Mouse (Mus musculus) megakaryocyte-erythroid progenitor cell, adult 5 weeks (primary cell): Measurements from ENCODE around the gene Ppp1ca. TPM values are rescaled to one million over a fixed set of nuclear protein-coding genes. Genes with fewer than 3 reads are reported as not detected.

ENCODE experiments used
- polyA plus RNA-seq: library from polyadenylated mRNA; stranded (reverse); fragments of >175 nt; gene quantifications from 2 replicates; pipeline ENCODE4 v1.2.3, GENCODE M21; 2012

The Ppp1ca gene
- 614 and 638 TPM in 2 replicates for polyA plus RNA-seq

DNA sequence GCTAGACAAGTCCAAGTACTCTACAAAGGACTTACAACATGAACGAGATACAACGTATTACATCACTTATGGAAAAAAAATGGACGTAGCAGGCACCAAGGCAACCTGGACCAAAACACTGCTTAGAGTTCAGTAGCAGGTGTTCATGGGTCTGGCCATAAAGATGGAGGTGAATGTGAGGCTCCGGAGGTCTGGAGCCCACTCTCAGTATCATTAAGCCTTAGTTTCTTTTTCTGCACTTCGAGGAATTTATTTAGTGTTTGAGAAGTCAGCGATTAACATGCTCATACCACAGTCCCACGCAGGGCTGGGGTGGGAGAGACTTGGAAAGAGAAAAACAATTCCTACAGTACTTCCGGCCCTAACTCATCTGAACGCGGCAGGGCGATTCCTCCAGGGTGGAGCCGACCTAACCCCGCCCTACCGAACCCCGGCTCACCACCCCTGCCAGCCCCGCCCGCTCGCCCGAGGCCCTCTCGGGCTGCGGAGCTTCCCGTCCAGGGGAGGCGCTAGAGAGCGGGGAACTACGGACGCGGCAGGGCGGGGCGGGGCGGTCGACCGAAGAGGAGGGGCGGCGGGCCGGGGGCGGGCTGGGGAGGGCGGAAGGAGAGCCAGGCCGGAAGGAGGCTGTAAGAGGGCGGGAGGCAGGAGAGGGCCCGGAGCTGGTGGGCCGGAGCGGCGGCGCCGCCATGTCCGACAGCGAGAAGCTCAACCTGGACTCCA is at the start of gene Ppp1ca:
Gene Ppp1ca, plus strand, starts transcription at position 538 of the 723 bp plus-strand sequence.

DNA sequence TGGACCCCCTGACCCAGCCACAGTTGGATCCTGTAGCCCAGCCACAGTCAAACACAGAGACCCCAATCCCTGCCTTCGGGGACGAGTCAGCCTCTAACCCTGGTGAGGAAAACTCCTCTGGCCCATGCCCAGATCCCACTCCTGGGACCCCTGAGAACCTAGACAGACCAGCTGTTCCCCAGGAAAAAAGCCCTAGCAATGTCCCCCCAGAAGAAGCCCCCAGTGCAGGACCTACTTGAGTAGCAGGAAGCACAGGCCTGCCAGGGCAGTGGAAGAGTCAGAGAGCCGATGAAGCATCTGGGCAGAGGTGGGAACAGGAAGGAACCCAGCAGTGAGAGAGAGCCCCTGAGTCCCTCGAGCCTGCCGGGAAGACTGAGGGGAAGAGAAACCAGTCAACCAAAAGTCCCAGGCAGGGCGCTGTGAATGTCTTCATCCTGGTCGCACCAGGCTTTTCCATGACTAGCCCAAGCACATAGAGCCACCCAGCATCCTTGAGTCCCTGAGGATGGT is 48.1 kb upstream of the Ppp1ca start, which contains the start of gene Cabp4:
Gene Cabp4, minus strand, starts transcription at position 275 of the 510 bp plus-strand sequence.

DNA sequence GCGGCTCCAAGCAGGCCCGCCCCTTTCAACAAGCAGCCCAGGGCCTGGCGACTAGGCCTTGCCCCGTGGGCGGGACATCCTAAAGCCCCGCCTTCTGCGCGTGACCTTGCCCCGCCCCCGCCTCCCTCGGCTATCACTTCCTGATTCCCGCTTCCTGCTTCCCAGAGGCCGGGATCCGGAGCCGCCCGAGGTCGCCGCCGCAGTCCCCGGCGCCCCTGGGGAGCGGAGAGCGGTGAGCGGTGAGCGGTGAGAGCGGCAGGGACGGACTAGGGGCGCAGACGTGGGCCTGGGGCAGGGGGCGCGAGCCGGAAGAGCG is 43.4 kb upstream of the Ppp1ca start, which contains the start of gene Coro1b:
Gene Coro1b, plus strand, starts transcription at position 129 of the 316 bp plus-strand sequence.

DNA sequence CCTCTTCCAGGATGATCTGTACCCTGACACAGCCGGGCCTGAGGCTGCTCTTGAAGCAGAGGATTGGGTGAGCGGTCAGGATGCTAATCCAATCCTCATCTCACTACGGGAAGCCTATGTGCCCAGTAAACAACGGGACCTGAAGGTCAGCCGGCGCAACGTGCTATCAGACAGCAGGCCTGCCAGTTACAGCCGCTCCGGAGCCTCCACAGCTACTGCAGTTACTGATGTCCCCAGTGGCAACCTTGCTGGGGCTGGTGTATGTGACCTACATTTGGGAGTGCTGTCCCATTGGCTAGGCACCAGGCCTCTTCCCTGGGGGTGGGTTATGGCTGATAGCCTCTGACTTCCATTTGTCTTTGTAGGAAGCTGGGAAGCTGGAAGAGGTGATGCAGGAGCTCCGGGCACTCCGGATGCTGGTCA is 38.6 kb upstream of the Ppp1ca start, which contains the start of gene Ptprcap:
Gene Ptprcap, plus strand, starts transcription at position 373 of the 423 bp plus-strand sequence.

DNA sequence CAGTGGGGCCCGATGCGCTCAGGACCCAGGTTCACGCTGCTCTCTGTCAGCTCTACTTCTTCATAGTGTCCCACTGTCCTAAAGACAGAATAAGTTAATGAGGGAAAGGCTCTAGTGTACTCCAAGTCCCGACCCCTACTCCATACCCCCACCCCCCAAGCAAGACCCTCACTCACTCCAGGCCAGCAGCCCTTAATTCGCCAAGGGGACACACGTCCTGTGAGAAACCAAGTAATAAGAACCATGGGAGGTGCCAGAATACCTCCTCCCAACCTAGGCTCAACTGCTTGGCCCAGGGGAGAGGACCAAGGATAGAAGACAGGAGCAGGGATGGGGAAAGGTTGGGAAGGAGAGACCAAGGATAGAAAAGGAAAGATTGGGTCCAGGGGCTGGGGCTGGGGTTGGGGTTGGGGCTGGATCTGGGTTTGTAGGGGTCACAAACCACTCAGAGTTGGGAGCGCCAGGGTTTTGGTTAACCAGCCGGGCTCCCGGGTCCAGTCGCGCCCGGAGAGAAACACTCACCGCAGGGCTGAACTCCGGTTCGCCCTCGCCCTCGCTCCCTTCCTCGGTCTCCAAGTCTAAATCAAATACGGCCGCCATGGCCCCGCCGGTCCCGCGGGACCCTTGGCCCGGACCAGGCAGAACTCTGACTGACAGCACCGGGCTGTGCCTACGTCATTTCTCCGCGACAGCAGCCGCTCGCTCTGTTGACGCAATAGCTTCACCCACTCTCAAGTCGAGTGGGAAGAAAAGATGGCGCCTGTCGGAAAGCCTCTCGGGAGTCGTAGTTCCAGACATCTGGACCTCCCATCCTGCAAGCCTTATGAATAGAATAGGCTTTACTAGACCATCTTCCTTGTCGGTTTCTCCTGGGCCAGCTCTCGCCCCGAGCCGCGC is 29.0 kb upstream of the Ppp1ca start, which contains the start of gene Rps6kb2:
Gene Rps6kb2, minus strand, starts transcription at position 709 of the 897 bp plus-strand sequence.

DNA sequence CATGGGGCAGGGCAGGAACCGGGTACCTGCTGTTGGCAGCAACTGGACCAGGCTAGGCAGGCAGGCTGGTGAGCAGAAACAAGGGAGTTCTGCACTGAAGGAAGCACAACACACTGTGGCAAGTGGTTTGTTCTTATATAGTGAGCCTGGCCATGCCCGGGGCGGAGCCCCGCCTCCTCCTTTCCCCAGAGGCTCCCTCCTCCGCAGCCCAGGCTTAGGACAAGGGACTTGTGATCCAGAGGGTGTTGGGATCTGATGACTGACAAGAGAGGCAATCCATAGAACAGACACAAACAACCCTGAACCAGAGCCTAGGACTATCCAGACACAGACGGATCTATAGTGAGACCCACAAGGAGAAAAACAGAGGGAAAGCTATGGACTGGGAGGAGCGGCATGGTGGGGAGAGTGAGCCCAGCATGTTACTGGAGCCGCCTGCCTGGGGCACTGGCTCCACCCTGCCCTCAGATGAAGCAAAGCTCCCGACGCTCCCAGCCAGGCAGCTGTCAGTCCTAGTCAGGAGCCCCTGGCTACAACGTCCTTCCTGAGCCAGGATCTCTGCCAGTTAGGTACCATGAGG is 16.4 kb upstream of the Ppp1ca start, which contains the start of gene Carns1:
Gene Carns1, minus strand, starts transcription at position 112 of the 580 bp plus-strand sequence.

DNA sequence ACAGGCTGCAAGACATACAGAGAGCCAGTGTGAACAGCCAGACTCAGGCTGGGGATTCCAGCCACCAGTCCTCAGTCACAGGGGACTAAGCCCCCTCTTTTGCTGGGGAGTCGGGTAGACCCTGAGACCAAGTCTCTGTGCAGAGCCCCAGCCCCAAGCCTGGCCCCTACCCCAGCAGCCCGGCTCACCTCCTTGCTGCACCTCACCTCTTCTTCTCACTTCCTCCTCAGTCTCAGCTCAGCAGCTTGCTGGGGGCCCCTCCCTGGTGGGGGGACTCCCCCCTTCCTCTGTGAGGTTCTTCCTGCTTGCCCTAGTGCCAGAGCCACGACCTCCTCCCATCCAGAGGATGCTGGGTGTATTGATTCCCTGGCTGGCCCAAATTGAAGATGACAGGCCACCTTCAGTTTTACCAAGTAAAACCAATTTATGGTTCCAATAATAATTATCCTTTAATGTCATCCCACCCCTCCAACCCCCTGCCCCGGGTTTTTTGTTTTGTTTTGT is 982 bp upstream of the Ppp1ca start, which contains the start of gene Tbc1d10c:
Gene Tbc1d10c, minus strand, starts transcription at position 454 of the 504 bp plus-strand sequence.

DNA sequence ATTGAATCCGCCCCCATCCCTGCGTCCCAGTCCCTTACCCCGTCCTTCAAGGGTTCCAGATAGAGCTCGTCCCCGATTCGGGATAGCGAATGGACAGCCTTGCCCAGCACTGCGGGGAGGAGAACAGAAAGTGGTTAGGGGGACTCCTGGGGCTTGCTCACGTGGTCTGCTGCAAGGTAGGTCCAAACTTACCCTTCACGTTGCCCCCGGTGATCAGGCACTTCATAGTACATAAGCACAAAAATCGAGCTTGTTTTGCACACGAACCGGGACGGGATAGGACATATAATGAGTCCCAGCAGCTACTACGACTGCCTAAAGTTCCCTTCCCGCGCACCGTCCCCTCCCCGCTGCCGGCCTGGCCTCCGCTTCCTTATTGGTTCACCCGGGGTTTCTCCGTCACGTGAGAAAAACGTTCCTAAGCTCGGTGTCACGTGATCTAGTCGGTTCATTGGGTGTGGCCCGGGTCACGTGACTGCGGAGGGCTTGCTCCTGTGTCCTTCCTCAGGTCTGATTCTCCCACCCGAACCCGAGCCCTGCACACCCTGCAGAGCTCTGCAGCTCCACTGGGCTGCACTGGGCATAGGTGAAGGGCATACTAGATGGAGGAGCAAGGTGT is 9.5 kb downstream of the Ppp1ca start, which contains the start of gene Rad9a:
Gene Rad9a, minus strand, starts transcription at position 372 of the 619 bp plus-strand sequence.

DNA sequence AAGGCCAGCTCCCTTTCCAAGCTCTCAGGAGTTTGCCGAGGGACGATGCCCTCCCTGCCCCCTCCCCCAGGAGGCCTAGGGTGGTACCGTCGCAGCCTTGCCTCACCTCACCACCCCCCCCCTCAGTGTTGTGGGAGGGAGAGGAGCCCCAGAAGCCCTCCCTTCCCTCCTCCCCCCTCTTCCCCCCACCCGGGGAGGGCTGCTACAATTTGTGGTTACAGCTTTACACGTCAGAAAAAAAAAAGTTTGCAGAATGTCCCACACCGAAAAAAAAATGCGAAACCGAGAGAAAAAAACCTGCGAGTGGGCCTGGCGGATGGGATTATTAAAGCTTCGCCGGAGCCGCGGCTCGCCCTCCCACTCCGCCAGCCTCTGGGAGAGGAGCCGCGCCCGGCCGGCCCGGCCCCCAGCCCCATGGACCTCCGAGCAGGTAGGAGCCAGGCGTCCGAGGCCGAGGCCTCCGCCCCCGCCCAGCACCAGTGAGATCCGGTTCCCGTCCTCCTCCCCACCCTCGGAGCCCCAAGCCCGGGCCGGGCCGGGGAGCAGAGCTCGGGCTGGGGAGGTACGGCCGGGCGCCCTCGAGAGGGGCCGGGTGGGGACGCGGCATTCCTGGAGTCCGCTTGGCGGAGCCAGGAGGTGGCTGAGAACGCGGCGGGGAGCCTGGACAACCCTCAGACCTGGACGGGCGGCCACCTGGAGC is 22.4 kb downstream of the Ppp1ca start, which contains the start of the genes Clcf1 and AC109138.7:
Gene Clcf1, plus strand, starts transcription at position 168 of the 700 bp plus-strand sequence.
Gene AC109138.7, plus strand, starts transcription at position 287 of the 700 bp plus-strand sequence.

DNA sequence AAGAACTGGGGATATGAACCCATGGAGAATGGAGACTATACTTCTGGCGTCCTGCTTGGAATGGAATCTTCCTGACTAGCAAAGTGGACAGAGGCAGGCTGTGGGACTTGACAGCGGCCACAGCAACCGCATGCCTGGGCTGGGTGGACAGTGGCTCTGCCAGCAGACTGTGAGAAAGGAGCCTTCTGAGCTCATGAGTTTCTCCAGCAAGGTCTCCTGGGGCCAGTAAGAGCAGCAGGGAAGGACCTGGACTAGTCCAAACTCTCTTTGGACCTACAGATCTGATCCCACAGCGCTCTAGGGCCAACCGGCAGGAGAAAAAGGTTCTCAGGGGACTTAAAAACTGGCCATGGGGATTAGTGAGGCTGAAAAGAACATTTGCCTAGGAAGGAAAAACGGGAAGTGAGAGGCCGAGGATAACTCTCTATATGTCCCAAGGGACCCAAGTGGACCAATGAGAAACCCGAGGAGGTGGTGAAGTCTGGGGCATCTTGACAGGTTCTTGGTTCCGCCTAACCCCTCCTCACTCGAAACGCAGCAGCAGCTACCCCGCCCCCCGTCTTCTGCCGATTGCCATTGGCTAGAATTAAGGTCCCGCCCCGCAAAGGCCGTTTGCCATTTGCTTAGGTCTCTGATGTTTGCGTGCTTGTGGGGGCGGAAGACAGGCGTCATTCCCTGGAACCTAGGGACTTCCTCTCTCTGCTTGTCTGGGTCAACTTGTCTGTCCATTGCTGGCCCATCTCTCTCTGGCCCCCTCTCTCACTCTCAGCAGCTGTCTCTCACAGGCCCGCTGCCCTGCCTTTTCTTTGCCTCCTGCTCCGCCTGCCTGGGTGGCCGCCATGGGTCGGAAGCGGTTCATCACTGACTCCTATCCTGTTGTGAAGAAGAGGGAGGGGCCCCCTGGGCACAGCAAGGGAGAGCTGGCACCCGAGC is 39.7 kb downstream of the Ppp1ca start, which contains the start of gene Pold4:
Gene Pold4, plus strand, starts transcription at position 647 of the 933 bp plus-strand sequence.

Other genes starting within 250 kb of the Ppp1ca start
- gene Aldh3b3, start 233.4 kb upstream of the Ppp1ca start, polyA plus RNA-seq: 0.06 and 0.10 TPM in 2 replicates
- 0.24 TPM in 1 of 2 replicates, not detected in the other for gene Aldh3b2, start 219.7 kb upstream of the Ppp1ca start, polyA plus RNA-seq
- 7.7 and 8.3 TPM in 2 replicates for gene Acy3, start 205.5 kb upstream of the Ppp1ca start, polyA plus RNA-seq
- gene Tbx10, start 199.3 kb upstream of the Ppp1ca start, polyA plus RNA-seq: not detected in 2 replicates
- 14.7 and 18.3 TPM in 2 replicates for gene Nudt8, start 191.5 kb upstream of the Ppp1ca start, polyA plus RNA-seq
- gene Gm49405, start 191.4 kb upstream of the Ppp1ca start, polyA plus RNA-seq: 4.1 and 6.3 TPM in 2 replicates
- gene Doc2g, start 188.8 kb upstream of the Ppp1ca start, polyA plus RNA-seq: 10.4 and 16.4 TPM in 2 replicates
- gene Ndufv1, start 179.3 kb upstream of the Ppp1ca start, polyA plus RNA-seq: 247 and 250 TPM in 2 replicates
- 122 and 136 TPM in 2 replicates for gene Gstp1, start 154.1 kb upstream of the Ppp1ca start, polyA plus RNA-seq
- gene Gstp2, start 146.0 kb upstream of the Ppp1ca start, polyA plus RNA-seq: 1.7 TPM in 1 of 2 replicates, not detected in the other
- gene Gstp3, start 132.5 kb upstream of the Ppp1ca start, polyA plus RNA-seq: 0.79 and 1.2 TPM in 2 replicates
- gene Cabp2, start 110.5 kb upstream of the Ppp1ca start, polyA plus RNA-seq: not detected in 2 replicates
- 126 and 175 TPM in 2 replicates for gene Cdk2ap2, start 94.9 kb upstream of the Ppp1ca start, polyA plus RNA-seq
- gene Pitpnm1, start 92.1 kb upstream of the Ppp1ca start, polyA plus RNA-seq: 67.2 and 92.9 TPM in 2 replicates
- 114 and 132 TPM in 2 replicates for gene Aip, start 66.2 kb upstream of the Ppp1ca start, polyA plus RNA-seq
- gene Gpr152, start 52.3 kb upstream of the Ppp1ca start, polyA plus RNA-seq: 0.03 TPM in 1 of 2 replicates, not detected in the other
- 0.14 and 0.15 TPM in 2 replicates for gene Cabp4, start 48.0 kb upstream of the Ppp1ca start, polyA plus RNA-seq
- 166 and 202 TPM in 2 replicates for gene Coro1b, start 43.4 kb upstream of the Ppp1ca start, polyA plus RNA-seq
- 508 and 717 TPM in 2 replicates for gene Ptprcap, start 38.5 kb upstream of the Ppp1ca start, polyA plus RNA-seq
- gene Rps6kb2, start 28.7 kb upstream of the Ppp1ca start, polyA plus RNA-seq: 88.1 and 93.8 TPM in 2 replicates
- 5.7 and 6.3 TPM in 2 replicates for gene Carns1, start 16.6 kb upstream of the Ppp1ca start, polyA plus RNA-seq
- 58.6 and 71.5 TPM in 2 replicates for gene Tbc1d10c, start 781 bp upstream of the Ppp1ca start, polyA plus RNA-seq
- 27.8 and 31.6 TPM in 2 replicates for gene Rad9a, start 9.6 kb downstream of the Ppp1ca start, polyA plus RNA-seq
- 12.5 and 17.5 TPM in 2 replicates for gene Clcf1, start 22.2 kb downstream of the Ppp1ca start, polyA plus RNA-seq
- gene AC109138.7, start 22.3 kb downstream of the Ppp1ca start, polyA plus RNA-seq: 33.8 and 36.5 TPM in 2 replicates
- gene Pold4, start 39.8 kb downstream of the Ppp1ca start, polyA plus RNA-seq: 38.1 and 42.7 TPM in 2 replicates
- gene Ssh3, start 77.1 kb downstream of the Ppp1ca start, polyA plus RNA-seq: 30.3 and 41.9 TPM in 2 replicates
- 10.8 and 11.6 TPM in 2 replicates for gene Ankrd13d, start 91.1 kb downstream of the Ppp1ca start, polyA plus RNA-seq
- 941 and 1,009 TPM in 2 replicates for gene Grk2, start 114.2 kb downstream of the Ppp1ca start, polyA plus RNA-seq
- gene Kdm2a, start 206.2 kb downstream of the Ppp1ca start, polyA plus RNA-seq: 50.0 and 66.2 TPM in 2 replicates
- gene Rhod, start 247.4 kb downstream of the Ppp1ca start, polyA plus RNA-seq: 0.15 and 0.37 TPM in 2 replicates